ENCODE assay signal across 15 mouse cellular contexts in genomic region chr10:91200581-91200980, GRCm38 (mm10).
"Had no signal": no experiment of that assay in that cellular context is flagged by ENCODE, and none has a peak within 500 bp of the region (broad histone marks: within the 10 kb centered on the region; RNA-seq: fewer than 3 reads in every experiment).

No protein-coding gene starts in this region.

- ATAC-seq: midbrain, embryonic 13.5 days; midbrain, embryonic 15.5 days had no signal

- H3K4me3 ChIP-seq: midbrain, embryonic 10.5 days; midbrain, embryonic 13.5 days; midbrain, embryonic 15.5 days; myocyte; neural tube, embryonic 13.5 days; neural tube, embryonic 15.5 days; stomach, embryonic 15.5 days had no signal

- H3K36me3 ChIP-seq: midbrain, embryonic 10.5 days; midbrain, embryonic 13.5 days; midbrain, embryonic 15.5 days; neural tube, embryonic 13.5 days; neural tube, embryonic 15.5 days; stomach, embryonic 15.5 days had no signal

- H3K4me1 ChIP-seq: midbrain, embryonic 10.5 days; midbrain, embryonic 13.5 days; midbrain, embryonic 15.5 days; neural tube, embryonic 13.5 days; neural tube, embryonic 15.5 days; stomach, embryonic 15.5 days had no signal

- H3K27me3 ChIP-seq: midbrain, embryonic 13.5 days; midbrain, embryonic 15.5 days; neural tube, embryonic 13.5 days; neural tube, embryonic 15.5 days; stomach, embryonic 15.5 days had no signal

- DNase-seq: lung, adult 18-20 months; lung, embryonic 14.5 days; lung, postnatal 10 days; lung, postnatal 4 days; right cerebral cortex, postnatal 14 days; thymus, adult 2 months; thymus, postnatal 25 days; thymus, postnatal 4 days had no signal

- H3K9me3 ChIP-seq: midbrain, embryonic 10.5 days; midbrain, embryonic 13.5 days; midbrain, embryonic 15.5 days; neural tube, embryonic 15.5 days; stomach, embryonic 15.5 days had no signal
